Mouse (Mus musculus): ENCODE measurements around the gene Ccdc91.
A peak's percentile ranks its signal among the peaks of the same experiment; 100 is the strongest.

The Ccdc91 gene

DNA sequence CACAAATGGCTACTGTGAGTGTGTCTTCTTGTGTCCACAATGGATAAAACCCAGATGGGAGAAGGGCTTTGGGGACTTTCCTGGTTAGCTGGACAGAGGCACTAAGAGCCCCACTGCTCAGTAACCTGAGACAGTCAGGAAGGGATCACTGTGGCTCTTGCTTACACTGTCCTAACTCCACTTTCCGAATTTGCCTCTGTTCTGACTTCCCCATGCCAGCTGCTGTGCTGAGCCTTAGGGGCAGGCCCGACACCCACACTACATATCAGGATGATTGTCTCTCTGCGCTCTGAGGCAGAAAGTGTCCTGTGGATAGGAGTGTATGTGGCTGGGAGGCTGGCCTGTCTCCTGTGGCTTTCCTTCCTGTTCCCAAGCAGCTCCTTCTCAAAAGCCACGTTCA, 97.5 kb downstream of the Ccdc91 start:
- no peak for DNase-seq (ENCODE audit: low read depth)

GRCm38 (mm10) chr6:147574454-147575182, 99.0 kb downstream of the Ccdc91 start:
- DNase-seq (ENCODE audit: low read depth): peak; percentile 13

DNA sequence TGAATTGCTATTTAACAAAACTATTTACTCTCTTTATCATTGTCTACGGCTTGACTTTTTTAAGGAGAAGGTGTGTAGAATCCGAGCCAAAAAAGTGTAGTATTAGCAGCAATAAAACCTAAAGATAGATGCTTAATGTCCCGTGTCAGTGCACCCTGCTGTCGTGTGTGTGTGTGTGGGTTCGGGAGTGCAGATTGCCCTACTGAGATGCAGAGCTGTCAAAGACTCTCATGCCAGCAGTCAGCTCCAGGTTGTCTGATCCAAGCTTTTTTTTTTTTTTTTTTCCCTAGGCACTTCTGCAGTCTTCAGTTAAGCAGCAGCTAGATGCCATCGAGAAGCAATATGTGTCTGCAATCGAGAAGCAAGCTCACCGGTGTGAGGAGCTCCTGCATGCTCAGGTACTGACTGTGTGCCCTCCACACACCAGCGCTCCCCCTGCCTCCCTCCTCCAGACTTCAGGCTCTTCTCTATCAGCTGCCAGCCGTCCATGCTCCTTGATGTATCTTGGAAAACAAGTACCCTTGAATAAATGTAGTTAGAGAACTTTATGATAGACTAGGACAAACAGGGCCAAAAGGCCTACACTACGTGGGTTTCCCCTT, 99.7 kb downstream of the Ccdc91 start:
- no peak for DNase-seq (ENCODE audit: low read depth)

DNA sequence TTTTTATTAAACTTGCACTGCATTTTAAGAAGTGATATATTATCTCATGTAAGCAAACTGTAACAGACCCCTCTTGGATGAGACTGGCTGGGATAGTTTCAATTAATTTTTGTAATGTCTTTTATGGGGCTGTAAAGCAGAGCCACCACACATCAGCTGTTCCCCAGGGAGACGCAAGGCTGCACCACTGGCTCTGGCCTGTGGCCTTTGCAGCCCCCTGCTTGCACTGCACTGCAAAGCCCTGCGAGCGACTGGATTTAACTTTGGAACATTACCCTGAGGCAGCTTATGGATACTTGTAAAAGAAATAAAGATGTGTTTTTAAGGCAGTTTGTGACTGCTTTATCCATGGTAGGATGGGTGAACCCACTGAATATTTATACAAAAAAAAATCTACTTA, 112.0 kb downstream of the Ccdc91 start:
- DNase-seq (ENCODE audit: low read depth): no peak

DNA sequence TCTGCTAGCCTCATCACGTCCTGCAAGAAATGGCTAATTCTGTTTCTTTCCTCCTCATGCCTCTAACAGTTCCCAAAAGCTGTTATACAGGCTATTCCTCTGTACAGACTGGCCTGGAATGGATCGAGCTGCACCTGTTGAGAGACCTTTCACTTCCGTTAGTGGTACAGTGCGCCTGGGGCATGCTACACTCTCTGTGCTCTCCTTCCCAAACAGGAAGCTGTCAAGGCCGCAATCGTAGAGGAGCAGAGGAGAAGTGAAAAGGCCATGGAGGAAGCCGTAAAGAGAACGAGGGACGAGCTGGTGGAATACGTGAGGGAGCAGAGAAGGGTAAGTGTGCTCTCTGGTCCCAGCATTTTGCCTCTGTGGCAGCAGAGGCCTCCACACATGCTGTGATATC, 131.0 kb downstream of the Ccdc91 start:
- DNase-seq (ENCODE audit: low read depth): no peak

DNA sequence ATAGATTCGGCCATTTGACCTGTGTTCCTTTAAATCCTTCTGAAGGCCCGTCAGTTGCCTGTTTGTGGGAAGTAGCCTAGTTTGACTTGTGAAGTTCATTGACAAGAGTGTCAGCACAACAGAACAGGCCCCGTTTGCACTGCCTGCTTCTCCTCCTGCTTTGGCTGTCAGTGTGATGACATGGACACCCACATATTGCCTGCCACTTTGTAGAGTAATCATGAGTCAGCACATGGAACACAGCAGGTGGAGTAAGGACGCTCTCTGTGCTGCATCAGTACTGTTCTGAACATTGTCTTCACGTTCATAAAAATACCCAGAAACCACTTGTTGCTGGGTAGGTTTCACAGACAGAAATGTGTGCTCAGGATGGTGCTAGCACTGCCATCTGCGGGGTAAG, 132.0 kb downstream of the Ccdc91 start:
- DNase-seq (ENCODE audit: low read depth): no peak

DNA sequence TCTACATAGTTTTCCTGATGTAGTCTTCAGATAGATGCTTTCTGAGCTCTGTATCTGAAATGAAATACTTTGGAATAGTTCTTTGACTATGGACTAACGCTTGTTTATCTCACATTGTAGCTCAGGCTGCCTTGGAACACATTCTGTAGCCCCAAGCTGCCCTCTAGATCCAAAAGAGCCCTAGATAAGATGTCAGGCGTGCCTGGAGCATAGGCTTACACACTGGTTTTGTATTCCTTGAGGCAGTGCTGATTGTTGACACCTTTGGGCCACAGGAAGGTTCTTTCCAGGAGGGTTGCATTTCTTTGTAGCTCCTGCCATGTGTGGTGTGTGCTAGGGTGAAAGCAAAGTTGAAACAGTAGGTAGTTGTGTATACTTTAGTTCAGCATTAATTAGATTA, 139.7 kb downstream of the Ccdc91 start:
- no peak for DNase-seq (ENCODE audit: low read depth)

GRCm38 (mm10) chr6:147623142-147623541, 147.5 kb downstream of the Ccdc91 start:
- DNase-seq (ENCODE audit: low read depth): no peak

- DNase-seq (ENCODE audit: low read depth): peak; percentile 26
Measured at GRCm38 (mm10) chr6:147636464-147636863, 160.8 kb downstream of the Ccdc91 start.

DNA sequence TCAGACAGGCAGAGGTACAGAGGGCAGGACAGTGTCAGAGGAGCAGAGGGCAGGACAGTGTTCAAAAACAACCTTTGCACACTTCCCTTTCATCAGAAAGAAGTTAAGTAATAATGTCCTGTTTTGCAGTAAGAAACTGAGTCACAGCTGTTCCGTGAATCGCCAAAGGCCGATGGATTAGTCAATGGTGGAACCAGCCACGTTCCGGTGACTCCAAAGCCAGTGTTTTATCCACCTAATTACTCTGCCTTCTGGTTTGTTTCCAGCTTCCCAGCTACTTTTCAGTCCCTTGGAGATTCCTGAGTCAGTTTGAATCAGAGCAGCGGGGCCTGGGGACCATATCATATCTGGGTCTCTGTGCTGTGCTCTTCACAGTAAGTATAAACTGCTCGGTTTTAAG, 168.2 kb downstream of the Ccdc91 start:
- no peak for DNase-seq (ENCODE audit: low read depth)

DNA sequence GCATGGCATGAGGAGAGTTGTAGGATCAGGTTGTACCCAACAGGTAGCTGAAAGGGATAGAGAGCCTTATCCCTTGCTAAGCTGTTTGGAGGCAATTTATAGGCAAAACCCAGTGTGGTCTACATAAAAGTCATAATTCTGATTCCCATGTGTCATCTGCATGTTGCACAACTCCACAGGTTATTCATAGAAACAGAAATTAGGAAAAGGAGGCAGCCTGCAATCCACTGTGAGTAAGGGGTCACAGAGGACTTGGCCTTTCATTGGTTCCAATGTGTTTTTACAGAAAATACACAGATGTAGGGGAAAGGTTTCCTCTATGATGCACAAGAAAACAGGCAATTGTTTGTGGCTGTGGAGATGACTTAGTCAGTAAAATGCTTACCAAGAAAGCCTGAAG, 168.8 kb downstream of the Ccdc91 start:
- peak; percentile 50 for DNase-seq (ENCODE audit: low read depth)

DNA sequence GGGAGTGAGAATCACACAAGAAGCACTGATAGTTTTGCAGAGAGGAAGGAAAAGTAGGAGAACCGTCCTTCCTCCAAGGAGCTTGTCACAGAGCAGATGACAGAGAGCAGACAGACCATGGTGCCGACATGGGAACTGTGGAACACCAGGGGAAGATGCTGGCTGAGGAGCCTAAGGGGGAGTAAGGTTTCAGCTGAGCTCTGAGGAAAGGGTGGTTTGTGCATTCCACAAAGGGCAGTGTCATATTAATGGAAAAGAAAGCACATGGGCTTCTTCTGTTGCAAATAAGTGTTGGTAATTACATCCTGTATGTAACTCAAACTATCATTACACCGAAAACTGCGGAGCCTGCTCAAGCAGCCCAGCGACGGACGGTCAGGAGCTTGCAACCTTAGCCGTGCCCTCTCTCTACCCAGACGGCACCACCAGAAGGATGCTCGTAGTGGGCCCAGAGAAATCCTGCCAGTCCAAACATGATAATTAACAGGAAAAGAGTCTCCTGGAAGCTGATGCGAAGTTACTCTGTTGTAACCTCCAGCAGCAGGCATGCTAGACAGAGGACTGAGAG, 170.9 kb downstream of the Ccdc91 start:
- no peak for DNase-seq (ENCODE audit: low read depth)

DNA sequence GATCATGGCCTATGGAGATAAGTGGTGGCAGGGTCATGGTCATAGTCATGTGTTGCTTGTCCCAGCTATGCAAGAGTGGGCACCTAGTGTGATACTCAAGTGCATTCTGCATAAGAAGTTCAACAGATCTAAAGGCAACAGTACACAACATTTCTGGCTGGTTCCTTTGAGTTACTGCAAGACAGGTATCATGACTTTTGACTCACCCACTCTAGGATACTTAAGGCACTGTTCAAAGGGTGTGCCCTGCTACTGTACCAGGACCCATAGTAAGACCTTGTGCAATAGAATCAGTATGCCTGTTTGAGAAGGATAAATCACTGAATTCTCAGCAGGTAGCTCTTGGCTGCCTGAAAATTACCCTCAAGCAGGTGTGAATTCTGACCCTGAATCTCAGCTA, 182.4 kb downstream of the Ccdc91 start:
- no peak for DNase-seq (ENCODE audit: low read depth)

GRCm38 (mm10) chr6:147660718-147661117, 185.1 kb downstream of the Ccdc91 start:
- DNase-seq (ENCODE audit: low read depth): no peak

DNA sequence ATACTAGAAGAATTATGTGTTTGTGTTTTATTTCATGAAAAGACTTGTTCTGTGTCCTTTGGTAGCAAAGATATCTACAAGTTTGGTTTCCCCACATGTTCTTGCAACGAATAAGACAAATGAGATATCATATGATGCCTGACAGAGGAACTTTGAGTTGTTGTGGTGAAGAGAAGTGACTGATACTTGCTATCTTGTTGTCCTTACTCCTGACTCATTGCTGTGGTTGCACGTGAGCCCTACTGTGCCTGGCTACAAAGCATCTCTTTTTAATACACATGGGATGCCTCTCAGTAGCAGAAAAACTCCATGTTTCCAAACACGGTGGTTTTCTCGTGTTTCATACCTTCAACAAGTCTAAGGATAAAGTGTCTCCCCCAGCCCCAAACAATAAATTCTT, 186.2 kb downstream of the Ccdc91 start:
- DNase-seq (ENCODE audit: low read depth): no peak

DNA sequence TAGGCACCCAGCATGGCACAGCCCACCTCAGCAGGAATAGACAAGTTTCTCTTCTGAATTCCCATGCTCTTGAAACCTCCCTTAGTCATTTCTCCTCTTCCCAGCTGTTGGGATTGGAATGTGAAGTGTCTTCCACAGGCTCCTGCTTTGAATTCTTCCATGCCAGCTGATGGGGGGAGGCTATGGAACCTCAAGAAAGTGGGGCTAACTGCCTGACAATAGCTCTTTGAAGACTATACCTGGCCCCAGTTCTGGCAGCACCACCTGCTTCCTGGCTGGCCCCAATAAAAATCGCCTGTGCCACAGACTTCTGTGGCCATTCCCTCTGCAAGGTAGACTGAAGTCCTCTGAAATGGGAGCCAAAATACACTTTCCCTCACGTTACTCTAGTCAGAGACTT, 187.0 kb downstream of the Ccdc91 start:
- no peak for DNase-seq (ENCODE audit: low read depth)

GRCm38 (mm10) chr6:147664339-147664738, 188.7 kb downstream of the Ccdc91 start:
- peak; percentile 86 for DNase-seq (ENCODE audit: low read depth)

GRCm38 (mm10) chr6:147671366-147671765, 195.7 kb downstream of the Ccdc91 start:
- DNase-seq (ENCODE audit: low read depth): no peak

GRCm38 (mm10) chr6:147672481-147672880, 196.9 kb downstream of the Ccdc91 start:
- no peak for DNase-seq (ENCODE audit: low read depth)

DNA sequence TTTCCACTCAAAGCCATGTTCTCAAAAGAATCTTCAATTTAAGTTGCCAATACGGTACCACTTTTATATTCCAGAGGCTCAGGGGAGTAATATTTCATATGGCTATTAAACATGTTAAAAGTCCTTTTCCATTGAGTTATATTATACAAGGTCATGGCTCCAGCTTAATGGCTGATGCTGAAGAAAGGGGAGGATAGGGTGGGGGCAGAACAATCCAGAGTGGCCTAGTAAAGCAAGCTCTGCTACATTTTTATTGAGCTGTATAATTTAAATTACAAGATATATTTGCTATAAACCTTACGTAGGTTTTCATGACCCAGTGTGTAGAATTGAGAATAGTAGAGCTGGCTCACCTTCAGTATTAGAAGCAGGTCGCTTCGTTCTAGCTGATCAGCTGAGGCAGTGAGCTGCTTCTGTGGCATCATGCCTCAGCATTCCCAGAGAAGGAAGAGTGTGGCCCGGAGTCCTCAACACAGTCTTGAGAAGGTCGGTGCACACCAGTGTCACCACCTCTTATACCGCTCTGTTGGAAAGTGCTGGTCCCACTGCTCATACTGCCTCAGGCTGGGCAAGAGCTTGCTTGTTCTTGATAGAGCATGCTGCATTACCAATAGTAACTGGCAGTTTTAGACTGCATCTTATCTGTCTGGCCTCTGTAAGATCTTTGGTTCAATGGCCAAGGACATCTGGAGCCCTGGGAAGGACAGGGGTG, 199.6 kb downstream of the Ccdc91 start:
- no peak for DNase-seq (ENCODE audit: low read depth)

DNA sequence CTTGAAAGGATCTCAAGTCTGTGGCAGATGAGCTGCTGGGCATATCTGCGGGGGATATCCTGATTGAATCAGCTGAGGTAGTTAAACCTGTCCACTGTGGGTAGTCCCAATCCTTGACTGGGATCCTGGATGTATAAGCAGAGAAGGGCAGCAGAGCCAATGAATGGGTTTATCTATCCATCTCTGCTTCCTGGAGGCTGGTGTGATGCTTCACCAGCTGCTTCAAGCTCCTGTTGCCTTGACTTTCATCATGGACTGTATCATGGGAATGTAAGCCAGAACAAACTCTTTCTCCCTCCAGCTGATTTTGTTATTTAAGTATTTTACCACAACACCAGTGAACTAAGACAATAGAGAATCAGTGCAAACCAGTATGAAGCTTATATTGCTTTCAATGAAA, 200.6 kb downstream of the Ccdc91 start:
- DNase-seq (ENCODE audit: low read depth): no peak

Data from NIH3T3 (cell line).